Mouse (Mus musculus) ovary, adult 10 weeks (tissue): ENCODE results near the gene Tmem51. TPM values are rescaled to one million over a fixed set of nuclear protein-coding genes. Genes with fewer than 3 reads are reported as not detected.

Experiments
- polyA plus RNA-seq: library from polyadenylated mRNA; stranded (reverse); fragments of 350-450 nt; fragmentation: Illumina TruSeq; extraction: RNeasy Lipid Tissue Mini Kit (QIAGEN cat#74804); gene quantifications from one replicate; pipeline ENCODE4 v1.2.3, GENCODE M21; 2014

Gene Tmem51
- polyA plus RNA-seq: not detected

GRCm38 (mm10) chr4:142084131-142084899 lies at the start of gene Tmem51:
Gene Tmem51 (minus strand): TSS chr4:142084304.

GRCm38 (mm10) chr4:142014659-142015608 lies 69.2 kb downstream of the Tmem51 start, which contains the start of gene Fhad1:
Gene Fhad1 (minus strand): TSS chr4:142015082.

Other genes starting within 250 kb of the Tmem51 start
- gene Ctrc, start 237.9 kb downstream of the Tmem51 start, polyA plus RNA-seq: not detected
- gene Efhd2, start 209.4 kb downstream of the Tmem51 start, polyA plus RNA-seq: 2.5 TPM
- gene Fhad1, start 69.2 kb downstream of the Tmem51 start, polyA plus RNA-seq: 3.0 TPM
- gene Kazn, start 155.1 kb upstream of the Tmem51 start, polyA plus RNA-seq: 9.9 TPM